Mouse (Mus musculus): ENCODE measurements around the gene Icam2.
A peak's percentile ranks its signal among the peaks of the same experiment; 100 is the strongest.
"Not testable (repeated sequence)": the region's sequence is repeated elsewhere in the genome, so short reads cannot be mapped to it uniquely, and the experiment has no call there.

Icam2 gene

GRCm38 (mm10) chr11:106387791-106388216 is at the start of gene Icam2:
Gene Icam2 (minus strand): TSS chr11:106388075.
- peak; percentile 95 for DNase-seq

- DNase-seq: no peak
These were observed 49.7 kb upstream of the Icam2 start for GRCm38 (mm10) chr11:106437543-106437942.

- no peak for DNase-seq
These were observed 49.2 kb upstream of the Icam2 start for GRCm38 (mm10) chr11:106437039-106437438.

GRCm38 (mm10) chr11:106430392-106430791 is 42.5 kb upstream of the Icam2 start:
- no peak for DNase-seq

GRCm38 (mm10) chr11:106429689-106430088 is 41.8 kb upstream of the Icam2 start:
- no peak for DNase-seq

- DNase-seq: no peak
These were observed 40.7 kb upstream of the Icam2 start for GRCm38 (mm10) chr11:106428556-106428955.

GRCm38 (mm10) chr11:106428106-106428505 is 40.2 kb upstream of the Icam2 start:
- DNase-seq: peak; percentile 95

- no peak for DNase-seq
These were observed 38.6 kb upstream of the Icam2 start for GRCm38 (mm10) chr11:106426447-106426846.

GRCm38 (mm10) chr11:106425201-106425600 is 37.3 kb upstream of the Icam2 start:
- no peak for DNase-seq

GRCm38 (mm10) chr11:106419262-106420102 is 31.6 kb upstream of the Icam2 start:
- DNase-seq: peak; percentile 93

- DNase-seq: peak; percentile 94
These were observed 30.8 kb upstream of the Icam2 start for GRCm38 (mm10) chr11:106418622-106419196.

GRCm38 (mm10) chr11:106417860-106418259 is 30.0 kb upstream of the Icam2 start:
- no peak for DNase-seq

- no peak for DNase-seq
These were observed 28.5 kb upstream of the Icam2 start for GRCm38 (mm10) chr11:106416331-106416730.

- DNase-seq: no peak
These were observed 24.9 kb upstream of the Icam2 start for GRCm38 (mm10) chr11:106412641-106413360.

GRCm38 (mm10) chr11:106411157-106411556 is 23.3 kb upstream of the Icam2 start:
- no peak for DNase-seq

GRCm38 (mm10) chr11:106410507-106410906 is 22.6 kb upstream of the Icam2 start:
- DNase-seq: no peak

GRCm38 (mm10) chr11:106410011-106410410 is 22.1 kb upstream of the Icam2 start:
- DNase-seq: no peak

- DNase-seq: peak; percentile 73
These were observed 10.6 kb upstream of the Icam2 start for GRCm38 (mm10) chr11:106398481-106398880.

GRCm38 (mm10) chr11:106397656-106398055 is 9.8 kb upstream of the Icam2 start:
- DNase-seq: peak; percentile 89

GRCm38 (mm10) chr11:106394055-106394454 is 6.2 kb upstream of the Icam2 start:
- DNase-seq: not testable (repeated sequence)

- peak; percentile 87 for DNase-seq
These were observed 5.4 kb upstream of the Icam2 start for GRCm38 (mm10) chr11:106393331-106393616.

- DNase-seq: no peak
These were observed 4.9 kb upstream of the Icam2 start for GRCm38 (mm10) chr11:106392597-106393330.

- peak; percentile 95 for DNase-seq
These were observed 3.8 kb upstream of the Icam2 start for GRCm38 (mm10) chr11:106391546-106392188.
